In the genomic region with DNA sequence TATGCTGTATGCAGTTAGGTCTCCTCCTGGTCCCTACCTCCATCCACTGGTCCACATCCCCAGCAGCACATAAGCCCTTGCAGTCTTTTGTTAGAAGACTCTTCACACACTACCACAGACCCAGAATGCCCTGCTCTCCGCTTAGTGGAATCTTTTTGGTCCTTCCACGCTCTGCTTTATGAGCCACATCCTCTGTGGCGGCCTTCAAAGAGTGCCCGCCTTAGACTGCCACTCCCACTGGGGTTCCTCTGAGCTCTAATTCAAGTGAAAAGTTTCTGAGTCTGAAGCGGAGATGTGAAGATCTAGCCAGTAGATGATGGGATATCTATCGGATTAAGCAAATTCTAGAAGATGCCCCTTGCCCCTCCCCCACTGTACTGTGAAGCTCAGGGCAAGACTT, we compare ENCODE assay signal across 18 mouse cellular contexts. TPM values are rescaled to one million over a fixed set of nuclear protein-coding genes. Genes with fewer than 3 reads are reported as not detected.
A peak's percentile ranks its signal among the peaks of the same experiment; 100 is the strongest.
DNase-seq lines count a peak whose midpoint lies in the region; ATAC-seq and TF ChIP-seq lines count a peak whose summit lies in the region.
"Had no signal": no experiment of that assay in that cellular context is flagged by ENCODE, and none has a peak within 500 bp of the region (broad histone marks: within the 10 kb centered on the region; RNA-seq: fewer than 3 reads in every experiment).

No protein-coding gene starts in this region.

- no peaks in the 10 kb centered on the region for H3K36me3 ChIP-seq in lung, embryonic 15.5 days
- no peaks in the 10 kb centered on the region for H3K36me3 ChIP-seq in ES-Bruce4 (ENCODE audit: control insufficient read depth, insufficient read depth, low read length, poor library complexity, severe bottlenecking)
- H3K36me3 ChIP-seq: forebrain, embryonic 12.5 days; limb, embryonic 13.5 days; liver, embryonic 15.5 days; midbrain, embryonic 15.5 days had no signal

- no peak for TF ChIP-seq POLR2A in ES-Bruce4 (IDR thresholded peaks at IDR 0.05; ENCODE audit: insufficient read depth, low read length)

- no peak overlapping the region for H3K9ac ChIP-seq in lung, embryonic 15.5 days
- peak overlapping the region; percentile 7 for H3K9ac ChIP-seq in ES-Bruce4 (ENCODE audit: low read depth, poor library complexity, severe bottlenecking)
- H3K9ac ChIP-seq: forebrain, embryonic 12.5 days; limb, embryonic 13.5 days; liver, embryonic 15.5 days; midbrain, embryonic 15.5 days had no signal

- TF ChIP-seq EP300 in ES-Bruce4 (IDR thresholded peaks at IDR 0.05; ENCODE audit: insufficient read depth, low read depth, low read length): no peak

- no peak overlapping the region for H3K4me3 ChIP-seq in lung, embryonic 15.5 days
- no peak overlapping the region for H3K4me3 ChIP-seq in ES-Bruce4 (ENCODE audit: low read depth, low read length)
- H3K4me3 ChIP-seq: forebrain, embryonic 12.5 days; limb, embryonic 13.5 days; liver, embryonic 15.5 days; midbrain, embryonic 15.5 days had no signal

- peaks cover 28% of the 10 kb centered on the region for H3K4me1 ChIP-seq in lung, embryonic 15.5 days
- H3K4me1 ChIP-seq in ES-Bruce4 (ENCODE audit: control insufficient read depth, insufficient read depth, low read length): peaks cover 7% of the 10 kb centered on the region

- peak overlapping the region; percentile 32 for H3K27ac ChIP-seq in lung, embryonic 15.5 days
- peak overlapping the region; percentile 40 for H3K27ac ChIP-seq in ES-Bruce4 (ENCODE audit: insufficient read depth, low read length)
- H3K27ac ChIP-seq: forebrain, embryonic 12.5 days; limb, embryonic 13.5 days; liver, embryonic 15.5 days; macrophage; midbrain, embryonic 15.5 days had no signal

- WGBS in lung, embryonic 15.5 days: 84% methylated on average over 6 of the region's 6 CpGs

- no peaks in the 10 kb centered on the region for H3K27me3 ChIP-seq in lung, embryonic 15.5 days
- H3K27me3 ChIP-seq in ES-Bruce4 (ENCODE audit: control insufficient read depth, insufficient read depth, low read length, poor library complexity, severe bottlenecking): no peaks in the 10 kb centered on the region
- H3K27me3 ChIP-seq: limb, embryonic 13.5 days; liver, embryonic 15.5 days; midbrain, embryonic 15.5 days had no signal

- DNase-seq in lung, postnatal 10 days: no peak
- peak; percentile 40 to 48 for DNase-seq in natural killer cell, adult 2 months (ENCODE audit: low spot score in 2 of 2)
- DNase-seq in thymus, postnatal 4 days: peak; percentile 73
- DNase-seq in liver: no peak
- DNase-seq in testis, postnatal 14 days (ENCODE audit: low spot score): no peak
- DNase-seq: adrenal gland, adult 8-10 months; cerebellum, adult 11 months; cerebellum, postnatal 25 days; gastrocnemius, postnatal 10 days; kidney, adult 8-10 months; kidney, postnatal 36 days had no signal

- H3K9me3 ChIP-seq in lung, embryonic 15.5 days: no peaks in the 10 kb centered on the region
- H3K9me3 ChIP-seq in ES-Bruce4 (replicated peaks; ENCODE audit: control insufficient read depth, insufficient read depth, low read length, poor library complexity, severe bottlenecking): no peaks in the 10 kb centered on the region
- H3K9me3 ChIP-seq: forebrain, embryonic 12.5 days; limb, embryonic 13.5 days; liver, embryonic 15.5 days; midbrain, embryonic 15.5 days had no signal

- ATAC-seq in lung, embryonic 15.5 days (ENCODE audit: borderline replicate concordance, extremely low read depth, low FRiP score, low TSS enrichment): no peak
- ATAC-seq: midbrain, embryonic 15.5 days had no signal

- H3K4me2 ChIP-seq in lung, embryonic 15.5 days: no peak overlapping the region
- H3K4me2 ChIP-seq: forebrain, embryonic 12.5 days; limb, embryonic 13.5 days; liver, embryonic 15.5 days; midbrain, embryonic 15.5 days had no signal

- TF ChIP-seq CTCF in ES-Bruce4 (IDR thresholded peaks at IDR 0.05; ENCODE audit: low read depth, low read length): no peak

RNA-seq across cellular contexts. Expression of gene Zfp281, which starts 47.9 kb away (rescaled TPM):
- polyA plus RNA-seq in lung, embryonic 15.5 days (2015; fragmentation: Nextera tagmentation; extraction: Ambion mirVana): 20.6 and 22.3 TPM in 2 replicates
- 94.4 and 98.1 TPM in 2 replicates for polyA plus RNA-seq in ES-Bruce4 (2011; ENCODE audit: insufficient read depth, insufficient read length, low read depth, missing spikeins)

Comparison
In these comparisons a context has a peak if more than half of its experiments do, and no peak if none do; other contexts are left out.
1. DNase-seq: peak in natural killer cell, adult 2 months (2 of 2) and thymus, postnatal 4 days (single experiment); none in lung, postnatal 10 days (single experiment), liver (single experiment) and testis, postnatal 14 days (single experiment).